Mouse (Mus musculus) heart, adult 18-20 months (tissue): ENCODE results near the gene 2700049A03Rik. TPM values are rescaled to one million over a fixed set of nuclear protein-coding genes. Genes with fewer than 3 reads are reported as not detected.

Experiments used
- DNase-seq, 2 experiments: peaks; one replicate each; pipeline ENCODE4 v3.0.0; 2021 to 2022; ENCODE audit warnings: mixed read lengths in 1 of 2
- total RNA-seq, 2 experiments: library from RNA; stranded (reverse); gene quantifications; 2 replicates each; pipeline ENCODE4 v1.2.3; 2021

The 2700049A03Rik gene
- total RNA-seq, 2 experiments from 2014 or later: 2.6 to 2.8 TPM

- DNase-seq: no peak
These were observed 132.7 kb downstream of the 2700049A03Rik start for GRCm38 (mm10) chr12:71269367-71269766.

GRCm38 (mm10) chr12:71271131-71271530 is 134.5 kb downstream of the 2700049A03Rik start:
- DNase-seq: no peak

- DNase-seq: no peak
These were observed 138.0 kb downstream of the 2700049A03Rik start for GRCm38 (mm10) chr12:71274519-71275237.

GRCm38 (mm10) chr12:71275906-71276595 is 139.4 kb downstream of the 2700049A03Rik start:
- DNase-seq: no peak

GRCm38 (mm10) chr12:71279521-71280262 is 143.0 kb downstream of the 2700049A03Rik start:
- no peak for DNase-seq

- DNase-seq: no peak
These were observed 144.6 kb downstream of the 2700049A03Rik start for GRCm38 (mm10) chr12:71281201-71281768.

- DNase-seq: no peak
These were observed 148.8 kb downstream of the 2700049A03Rik start for GRCm38 (mm10) chr12:71285399-71285798.

GRCm38 (mm10) chr12:71290460-71290859 is 153.8 kb downstream of the 2700049A03Rik start:
- DNase-seq: no peak

Other genes with a start within 250 kb of the 2700049A03Rik start
- gene Actr10, start 199.0 kb upstream of the 2700049A03Rik start, total RNA-seq: 100 to 1,000 TPM; 131 to 141 TPM
- 100 to 1,000 TPM; 182 to 184 TPM for gene Psma3, start 162.2 kb upstream of the 2700049A03Rik start, total RNA-seq
- 10 to 100 TPM; 11.1 to 12.2 TPM for gene Arid4a, start 120.9 kb upstream of the 2700049A03Rik start, total RNA-seq
- 1 to 10 TPM in 1 of 2 experiments, under 1 TPM in 1; 0.75 to 1.6 TPM for gene Tomm20l, start 25.4 kb upstream of the 2700049A03Rik start, total RNA-seq
- 10 to 100 TPM; 28.8 to 35.2 TPM for gene Timm9, start 164 bp upstream of the 2700049A03Rik start, total RNA-seq
- gene Dact1, start 173.0 kb downstream of the 2700049A03Rik start, total RNA-seq: 1 to 10 TPM; 2.3 to 2.4 TPM